Mouse (Mus musculus): ENCODE measurements around the gene P2ry6. TPM values are rescaled to one million over a fixed set of nuclear protein-coding genes. Genes with fewer than 3 reads are reported as not detected.

Gene P2ry6
- polyA plus RNA-seq, 1 experiment from 2014 or later: 2.3 TPM

GRCm38 (mm10) chr7:100894057-100894832, 80.2 kb downstream of the P2ry6 start:
- peak; percentile 73 for DNase-seq (ENCODE audit: low spot score)
- peak overlapping the region; percentile 89 for H3K4me2 ChIP-seq (ENCODE audit: low read length)
- WGBS: 3% methylated on average over 49 of the region's 53 CpGs
- peaks cover 12% of the 10 kb centered on the region for H3K4me1 ChIP-seq (ENCODE audit: control insufficient read depth, insufficient read depth, low read length)
- ATAC-seq: peak; percentile 84
- H3K36me3 ChIP-seq (ENCODE audit: control insufficient read depth, insufficient read depth, low read length): peaks cover 11% of the 10 kb centered on the region
- peak overlapping the region; percentile 36; the same call in 1 of the 2 replicates for H3K27ac ChIP-seq (ENCODE audit: low read depth, low read length)
- peak overlapping the region; percentile 53 for H3K4me3 ChIP-seq (ENCODE audit: low read depth, low read length)
- no peaks in the 10 kb centered on the region for H3K27me3 ChIP-seq (replicated peaks; ENCODE audit: control insufficient read depth, insufficient read depth, low read length)
- no peaks in the 10 kb centered on the region for H3K9me3 ChIP-seq (replicated peaks; ENCODE audit: control insufficient read depth, low read length)
- H3K9ac ChIP-seq (ENCODE audit: low read length): peak overlapping the region; percentile 82

DNA sequence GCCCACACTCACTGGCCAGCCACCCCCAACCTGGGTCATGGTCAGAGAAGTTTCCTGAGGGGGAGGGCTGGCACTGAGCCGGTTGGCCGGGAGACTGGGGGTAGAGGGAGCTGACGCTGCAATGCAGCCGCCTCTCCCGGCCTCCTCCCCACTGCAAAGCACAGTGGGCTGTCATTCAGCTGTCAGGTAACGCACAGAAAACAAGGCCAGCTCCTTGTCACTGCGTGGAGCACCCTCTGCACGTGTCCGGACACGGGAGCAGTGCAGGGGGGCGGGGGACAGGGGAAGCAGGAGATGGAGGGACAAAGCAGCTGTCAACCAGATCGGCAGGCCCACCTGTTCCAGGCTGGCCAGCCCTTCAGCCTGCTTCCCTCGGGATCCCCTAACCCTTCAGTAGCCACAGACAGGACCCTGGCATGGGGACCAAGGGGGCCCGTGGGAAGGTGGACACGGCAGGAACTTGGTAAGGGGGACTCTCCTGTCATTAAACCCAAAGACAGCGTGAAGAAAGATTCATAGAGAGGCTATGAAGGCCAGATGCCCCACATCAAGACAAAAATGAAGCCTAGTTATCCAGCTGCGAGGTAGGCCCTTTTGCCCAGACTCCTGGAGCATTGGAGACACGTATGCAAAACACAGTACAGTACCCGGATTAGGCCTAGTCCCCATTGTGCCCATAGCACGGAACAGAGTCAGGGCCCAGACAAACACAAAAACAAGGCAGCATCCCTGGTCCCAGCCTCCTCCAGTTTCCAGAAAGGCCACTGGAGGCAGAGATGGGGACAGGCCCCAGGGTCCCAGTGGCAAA, 81.0 kb downstream of the P2ry6 start:
- DNase-seq (ENCODE audit: low spot score) (peak; percentile 41), ATAC-seq (peak; percentile 43)
- peaks cover 12% of the 10 kb centered on the region for H3K4me1 ChIP-seq (ENCODE audit: control insufficient read depth, insufficient read depth, low read length)
- WGBS: 24% methylated on average over 20 of the region's 20 CpGs
- H3K27ac ChIP-seq (ENCODE audit: low read depth, low read length): no peak overlapping the region
- H3K9me3 ChIP-seq (replicated peaks; ENCODE audit: control insufficient read depth, low read length): no peaks in the 10 kb centered on the region
- H3K4me3 ChIP-seq (ENCODE audit: low read depth, low read length): peak overlapping the region; percentile 53
- H3K27me3 ChIP-seq (replicated peaks; ENCODE audit: control insufficient read depth, insufficient read depth, low read length): no peaks in the 10 kb centered on the region
- H3K9ac ChIP-seq (ENCODE audit: low read length): peak overlapping the region; percentile 82
- H3K4me2 ChIP-seq (ENCODE audit: low read length): peak overlapping the region; percentile 89
- peaks cover 19% of the 10 kb centered on the region for H3K36me3 ChIP-seq (ENCODE audit: control insufficient read depth, insufficient read depth, low read length)

Other genes starting within 250 kb of the P2ry6 start
- 2.6 TPM in 2 replicates for gene Relt, start 111.2 kb downstream of the P2ry6 start, polyA plus RNA-seq (2014; fragmentation: Nextera tagmentation; extraction: Ambion mirVana)
- gene Arhgef17, start 42.5 kb downstream of the P2ry6 start, polyA plus RNA-seq (2014; fragmentation: Nextera tagmentation; extraction: Ambion mirVana): 8.0 and 8.8 TPM in 2 replicates
- gene P2ry2, start 38.2 kb upstream of the P2ry6 start, polyA plus RNA-seq (2014; fragmentation: Nextera tagmentation; extraction: Ambion mirVana): 0.08 TPM in 1 of 2 replicates, not detected in the other
- 27.9 and 40.2 TPM in 2 replicates for gene Fchsd2, start 118.2 kb upstream of the P2ry6 start, polyA plus RNA-seq (2014; fragmentation: Nextera tagmentation; extraction: Ambion mirVana)